Mouse (Mus musculus) adrenal gland, postnatal 4 days (tissue): ENCODE measurements around the gene Bcor. TPM values are rescaled to one million over a fixed set of nuclear protein-coding genes. Genes with fewer than 3 reads are reported as not detected.

Experiments used
- DNase-seq, 2 experiments: peaks; one replicate each; pipeline ENCODE4 v3.0.0; 2021 to 2022; ENCODE audit warnings: low spot score in 2 of 2, mixed read lengths in 2 of 2
- long read RNA-seq, 2 experiments: library from polyadenylated mRNA; stranded (forward); transcript quantifications; one replicate each; pipeline ENCODE4 v2.0.0; 2021
- total RNA-seq, 2 experiments: library from RNA; stranded (reverse); gene quantifications; 2 replicates each; pipeline ENCODE4 v1.2.3; 2021

Bcor gene
- 10 to 100 TPM; 34.6 to 37.8 TPM for total RNA-seq
- long read RNA-seq, experiment 1, partial matches to known transcripts, result 8 of 16 reads
- long read RNA-seq, experiment 1, other reads (novel, unspliced or antisense), result 8 of 16 reads
- long read RNA-seq, experiment 2, partial matches to known transcripts, result 11 of 19 reads
- long read RNA-seq, experiment 2, other reads (novel, unspliced or antisense), result 8 of 19 reads

GRCm38 (mm10) chrX:12159981-12160656, at the start of gene Bcor:
TSS of gene Bcor (minus strand) at chrX:12160355.
- no peak for DNase-seq

- DNase-seq, result no peak
Observed at GRCm38 (mm10) chrX:12202951-12203350, 42.8 kb upstream of the Bcor start.

GRCm38 (mm10) chrX:12201111-12201510, 41.0 kb upstream of the Bcor start:
- no peak for DNase-seq

- DNase-seq, result no peak
Observed at GRCm38 (mm10) chrX:12195234-12195919, 35.2 kb upstream of the Bcor start.

- no peak for DNase-seq
Observed at GRCm38 (mm10) chrX:12192343-12192742, 32.2 kb upstream of the Bcor start.

- no peak for DNase-seq
Observed at GRCm38 (mm10) chrX:12189511-12189910, 29.4 kb upstream of the Bcor start.

GRCm38 (mm10) chrX:12175198-12175960, 15.2 kb upstream of the Bcor start:
- no peak for DNase-seq

- DNase-seq, result no peak
Observed at GRCm38 (mm10) chrX:12170128-12170527, 10.0 kb upstream of the Bcor start.

- DNase-seq, result no peak
Observed at GRCm38 (mm10) chrX:12164591-12165529, 4.7 kb upstream of the Bcor start.

- no peak for DNase-seq
Observed at GRCm38 (mm10) chrX:12159534-12159881, 647 bp downstream of the Bcor start.

GRCm38 (mm10) chrX:12158821-12159533, 1.2 kb downstream of the Bcor start:
- no peak for DNase-seq

GRCm38 (mm10) chrX:12158244-12158820, 1.8 kb downstream of the Bcor start:
- DNase-seq, result peak in 1 of 2 experiments; percentile 37

GRCm38 (mm10) chrX:12157331-12157930, 2.7 kb downstream of the Bcor start:
- no peak for DNase-seq

- no peak for DNase-seq
Observed at GRCm38 (mm10) chrX:12155842-12156291, 4.3 kb downstream of the Bcor start.

GRCm38 (mm10) chrX:12155068-12155840, 4.9 kb downstream of the Bcor start:
- DNase-seq, result no peak

- no peak for DNase-seq
Observed at GRCm38 (mm10) chrX:12153141-12154095, 6.7 kb downstream of the Bcor start.
